Mouse (Mus musculus): ENCODE results near the gene Ak1.

DNA sequence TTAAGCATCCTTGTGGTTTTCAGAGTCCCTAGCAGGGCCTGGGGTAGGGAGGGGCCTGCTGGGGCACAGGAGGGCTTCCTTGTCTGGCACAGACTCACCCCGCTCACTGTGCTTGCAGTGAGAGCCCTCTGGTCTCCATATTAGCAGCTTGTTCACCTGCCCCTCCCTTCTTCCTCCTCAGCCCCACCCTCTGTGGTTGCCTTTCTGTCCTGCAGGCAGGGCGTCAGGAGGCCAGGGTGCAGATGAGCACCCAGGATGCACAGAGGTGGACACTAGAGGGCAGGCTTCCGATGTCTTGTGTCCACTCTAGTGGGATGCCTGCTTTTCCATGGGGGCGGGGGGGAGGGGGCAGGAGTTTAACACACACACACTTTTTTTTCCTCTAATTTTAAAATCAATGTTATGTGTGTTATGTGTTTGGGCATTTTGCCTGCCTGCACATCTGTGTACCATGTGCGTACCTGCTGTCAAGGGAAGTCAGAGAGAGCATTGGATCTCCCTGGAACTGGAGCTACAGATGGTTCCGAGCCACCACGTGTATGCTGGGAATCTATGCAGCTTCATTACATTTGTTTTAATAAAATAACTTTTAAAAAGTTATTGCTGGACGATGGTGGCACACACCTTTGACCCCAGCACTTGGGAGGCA is 20.0 kb upstream of the Ak1 start:
- TF ChIP-seq GATA1 (IDR thresholded peaks at IDR 0.05; ENCODE audit: borderline replicate concordance, low read length) (no peak), FLI1 (IDR thresholded peaks at IDR 0.05; ENCODE audit: low read length) (no peak)
